Mouse (Mus musculus): ENCODE results near the gene Pip4k2b.
"Not testable (repeated sequence)": the region's sequence is repeated elsewhere in the genome, so short reads cannot be mapped to it uniquely, and the experiment has no call there.

The Pip4k2b gene

DNA sequence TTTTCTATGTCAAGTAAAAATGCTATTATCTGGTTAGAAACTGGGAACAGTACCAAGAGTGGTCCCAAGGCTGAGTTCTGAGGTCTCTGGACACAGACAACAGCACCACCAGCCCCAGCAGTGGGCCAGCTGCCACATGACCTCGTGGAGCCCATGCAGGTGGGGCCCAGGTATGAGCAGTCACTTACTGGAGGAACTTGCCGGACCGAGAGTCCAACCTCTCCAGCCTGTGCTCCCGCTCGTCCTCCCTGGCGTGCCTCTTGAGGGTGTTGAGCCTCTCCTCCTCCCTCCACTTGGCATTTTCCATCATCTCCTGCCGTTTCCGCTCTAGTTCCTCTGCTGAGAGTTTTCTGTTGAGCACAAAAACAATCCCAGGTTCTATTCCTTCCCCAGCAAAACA lies 3.3 kb upstream of the Pip4k2b start:
- DNase-seq = no peak

- no peak for DNase-seq
Measured at GRCm38 (mm10) chr11:97745331-97745721, 822 bp upstream of the Pip4k2b start.

DNA sequence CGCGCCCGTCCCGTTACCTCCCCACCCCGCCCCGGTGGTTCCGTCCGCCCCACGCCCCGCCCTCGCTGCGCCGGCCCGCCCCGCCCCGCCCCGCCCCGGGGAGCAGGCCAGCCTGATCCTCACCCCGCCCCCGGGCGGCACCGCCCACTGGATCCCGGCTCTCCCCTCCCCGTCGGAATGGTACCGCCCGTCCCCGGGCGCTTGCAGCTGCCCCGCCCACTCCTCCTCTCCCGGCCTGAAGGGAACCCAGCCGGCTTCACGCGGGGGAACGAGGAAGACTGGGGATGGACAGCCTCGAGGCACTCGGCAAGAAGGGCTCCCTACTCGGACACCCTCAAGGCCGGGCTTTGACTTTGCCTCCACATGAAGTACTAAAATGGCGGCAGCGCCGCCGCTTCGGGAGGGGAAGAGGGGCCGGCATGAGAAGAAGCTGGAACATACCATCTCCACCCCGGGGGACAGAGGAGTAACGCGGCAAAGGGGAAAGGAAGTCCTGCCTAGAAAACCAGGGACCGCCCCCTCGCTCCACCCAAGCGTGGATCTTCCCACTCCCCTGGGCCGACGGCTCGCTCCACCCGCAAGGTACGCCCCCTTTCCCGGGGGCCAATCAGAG lies 320 bp upstream of the Pip4k2b start:
- peak; percentile 99 for DNase-seq

DNA sequence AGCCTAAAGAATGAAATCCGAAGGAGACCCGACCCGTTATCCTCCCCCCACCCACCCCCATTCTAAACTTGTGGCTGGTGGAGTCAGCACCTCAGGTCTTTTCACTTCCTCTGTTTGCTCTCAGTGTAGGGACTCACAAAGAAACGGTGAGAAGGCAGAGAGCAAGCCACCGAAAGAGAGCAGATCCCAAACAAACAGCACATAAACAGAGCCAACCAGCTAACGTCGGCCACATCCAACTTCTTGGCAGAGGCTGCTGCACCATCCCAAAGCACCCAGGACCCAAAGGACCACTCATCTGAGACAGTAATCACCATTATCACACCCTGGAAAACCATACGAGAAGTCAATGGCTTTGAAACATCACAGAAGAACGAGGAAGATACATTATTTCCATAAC lies 1.1 kb downstream of the Pip4k2b start:
- DNase-seq = no peak

DNA sequence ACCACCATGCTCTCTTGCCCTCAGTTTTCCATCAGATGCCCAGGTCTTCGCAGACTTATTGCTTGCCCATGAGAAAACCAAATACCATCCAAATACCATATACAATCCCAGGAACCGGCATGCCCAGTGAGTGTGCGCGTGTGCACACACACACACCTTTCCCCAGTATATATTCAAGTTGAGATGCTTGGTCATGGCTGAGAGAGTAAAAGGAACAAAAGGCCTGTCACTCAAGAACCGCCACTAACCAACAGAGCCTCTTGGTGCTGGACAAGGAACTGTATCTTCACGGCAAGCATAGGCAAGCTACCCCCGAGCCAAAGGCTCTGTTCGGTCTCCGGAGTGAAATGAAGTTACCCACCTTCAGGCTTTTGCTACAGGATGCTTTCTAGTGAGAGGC lies 1.9 kb downstream of the Pip4k2b start:
- DNase-seq = no peak

DNA sequence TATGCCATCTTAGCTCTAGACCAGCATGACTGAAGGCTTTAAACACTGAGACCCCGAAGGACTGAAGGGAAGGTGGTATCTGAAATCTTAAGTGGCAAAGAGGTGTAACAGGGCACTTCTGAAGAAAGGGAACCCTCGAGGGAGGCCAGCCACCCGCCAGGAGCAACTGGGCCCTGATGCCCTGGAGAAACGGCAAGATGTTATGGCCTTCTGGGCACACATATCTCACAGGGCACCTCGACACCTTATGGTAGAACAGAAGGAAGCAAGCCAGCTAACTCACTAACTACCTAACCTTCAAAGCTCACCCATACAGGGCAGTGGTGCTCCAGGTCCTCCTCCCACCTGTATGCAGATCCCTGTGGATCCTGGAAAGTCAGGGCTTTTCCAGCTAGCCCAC lies 2.3 kb downstream of the Pip4k2b start:
- no peak for DNase-seq

DNA sequence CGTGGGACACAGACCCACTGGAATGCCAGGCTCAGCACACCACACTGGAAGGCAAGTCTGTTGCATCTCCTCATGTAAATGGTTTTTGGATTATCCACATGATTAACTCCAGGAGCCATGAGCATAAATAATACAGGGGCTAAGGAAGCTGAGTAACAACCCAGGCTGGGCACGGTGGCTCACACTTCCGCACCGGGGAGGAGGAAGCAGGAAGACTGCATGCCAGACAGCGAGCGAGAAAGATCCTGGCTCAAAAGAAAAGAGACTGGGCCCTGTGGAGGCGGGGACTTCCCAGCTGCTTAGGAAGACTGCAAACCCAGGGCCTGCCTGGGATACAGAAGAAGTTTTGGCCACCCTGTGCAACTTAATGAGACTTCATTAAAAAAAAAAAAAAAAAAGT lies 4.3 kb downstream of the Pip4k2b start:
- no peak for DNase-seq

- DNase-seq = no peak
Measured at GRCm38 (mm10) chr11:97739155-97739554, 5.3 kb downstream of the Pip4k2b start.

DNA sequence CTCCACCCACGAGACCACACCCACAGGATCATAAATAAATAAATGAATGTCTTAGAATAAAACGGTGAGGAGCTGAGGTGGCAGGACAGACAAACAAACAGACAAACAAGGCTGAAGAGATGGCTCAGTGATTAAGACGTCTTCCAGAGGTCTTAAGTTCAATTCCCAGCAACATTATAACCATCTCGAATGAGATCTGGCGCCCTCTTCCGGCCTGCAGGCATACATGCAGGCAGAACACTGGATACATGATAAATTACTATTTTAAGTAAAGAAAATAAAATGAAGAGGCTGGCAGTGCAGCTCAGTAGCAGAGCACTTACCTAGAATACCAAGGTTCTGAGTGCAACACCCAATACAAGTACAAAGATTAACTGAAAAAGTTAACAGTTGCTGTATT lies 5.8 kb downstream of the Pip4k2b start:
- DNase-seq = no peak

DNA sequence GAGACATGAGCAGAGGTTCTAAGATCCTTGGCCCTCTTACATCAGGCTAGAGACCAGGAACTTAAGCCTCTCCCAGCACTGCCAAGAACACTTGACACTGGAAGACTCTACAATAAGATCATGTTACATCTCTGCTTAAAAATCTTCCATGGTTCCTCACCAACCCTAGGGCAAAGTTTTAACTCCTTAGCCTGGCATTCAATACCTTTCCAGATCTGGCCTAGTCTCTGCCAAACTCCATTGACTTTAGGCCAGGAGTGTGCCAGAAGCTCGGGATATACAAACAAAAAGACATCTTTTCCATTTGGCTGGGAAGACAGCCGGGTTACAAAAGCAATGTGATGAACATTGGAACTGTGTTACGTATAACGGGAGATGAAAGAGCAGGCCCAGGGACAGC lies 6.9 kb downstream of the Pip4k2b start:
- DNase-seq = no peak

GRCm38 (mm10) chr11:97736645-97737044 lies 7.9 kb downstream of the Pip4k2b start:
- DNase-seq = no peak

DNA sequence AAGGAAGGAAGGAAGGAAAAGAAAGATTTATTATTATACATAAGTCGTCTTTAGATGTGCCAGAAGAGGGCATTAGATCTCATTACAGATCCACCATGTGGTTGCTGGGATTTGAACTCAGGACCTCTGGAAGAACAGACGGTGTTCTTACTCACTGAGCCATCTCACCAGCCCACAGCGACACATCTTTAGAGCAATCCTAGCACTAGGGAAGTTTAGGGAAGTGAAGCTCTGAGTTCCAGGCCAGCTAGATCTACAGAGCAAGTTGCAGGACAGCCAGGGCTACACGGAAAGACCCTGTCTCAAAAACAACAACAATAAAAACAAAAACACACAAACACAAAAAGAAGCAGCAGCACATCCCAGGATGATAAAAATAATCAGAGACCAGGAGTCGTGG lies 9.7 kb downstream of the Pip4k2b start:
- not testable (repeated sequence) for DNase-seq

GRCm38 (mm10) chr11:97733689-97734088 lies 10.8 kb downstream of the Pip4k2b start:
- DNase-seq = no peak

GRCm38 (mm10) chr11:97728730-97729129 lies 15.8 kb downstream of the Pip4k2b start:
- no peak for DNase-seq

DNA sequence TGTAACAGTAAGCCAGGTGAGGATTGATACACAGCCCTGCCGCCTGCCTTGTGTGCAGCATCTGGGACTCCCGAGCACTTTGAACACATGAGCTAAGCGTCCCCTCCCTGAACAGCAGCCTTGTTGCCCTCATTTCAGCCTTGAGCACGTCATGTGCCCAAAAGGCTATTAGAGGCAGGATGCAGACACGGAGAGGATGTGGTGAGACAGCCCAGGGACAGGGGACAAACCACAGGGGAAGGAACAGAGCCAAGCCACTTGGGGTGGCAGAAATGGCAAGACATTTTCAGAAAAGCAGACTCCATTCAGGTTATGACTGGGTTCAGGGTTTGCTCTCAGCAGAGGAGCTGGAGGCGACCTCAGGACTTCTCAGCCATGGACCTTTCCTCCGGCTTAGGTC lies 16.2 kb downstream of the Pip4k2b start:
- DNase-seq = no peak

GRCm38 (mm10) chr11:97723709-97724108 lies 20.8 kb downstream of the Pip4k2b start:
- no peak for DNase-seq

DNA sequence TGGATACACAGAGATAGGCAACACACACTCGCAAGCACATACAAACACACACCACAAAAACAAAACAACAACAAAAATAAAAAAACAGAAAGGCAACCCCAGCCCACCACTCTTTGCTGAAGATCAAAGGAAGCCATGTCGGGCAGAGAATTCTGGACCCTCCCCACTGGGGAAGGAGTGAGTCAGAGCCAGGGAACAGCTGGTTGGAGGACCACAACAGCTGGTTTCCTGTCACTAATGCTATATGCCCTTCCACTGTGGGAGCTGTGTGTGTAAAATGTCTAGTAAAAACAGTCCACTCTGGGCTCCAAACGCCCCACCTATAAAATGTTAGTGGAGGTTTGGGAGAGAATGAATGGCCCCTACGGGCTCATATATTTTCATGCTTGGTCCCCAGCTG lies 23.2 kb downstream of the Pip4k2b start:
- DNase-seq = no peak

GRCm38 (mm10) chr11:97719041-97719440 lies 25.5 kb downstream of the Pip4k2b start:
- no peak for DNase-seq

DNA sequence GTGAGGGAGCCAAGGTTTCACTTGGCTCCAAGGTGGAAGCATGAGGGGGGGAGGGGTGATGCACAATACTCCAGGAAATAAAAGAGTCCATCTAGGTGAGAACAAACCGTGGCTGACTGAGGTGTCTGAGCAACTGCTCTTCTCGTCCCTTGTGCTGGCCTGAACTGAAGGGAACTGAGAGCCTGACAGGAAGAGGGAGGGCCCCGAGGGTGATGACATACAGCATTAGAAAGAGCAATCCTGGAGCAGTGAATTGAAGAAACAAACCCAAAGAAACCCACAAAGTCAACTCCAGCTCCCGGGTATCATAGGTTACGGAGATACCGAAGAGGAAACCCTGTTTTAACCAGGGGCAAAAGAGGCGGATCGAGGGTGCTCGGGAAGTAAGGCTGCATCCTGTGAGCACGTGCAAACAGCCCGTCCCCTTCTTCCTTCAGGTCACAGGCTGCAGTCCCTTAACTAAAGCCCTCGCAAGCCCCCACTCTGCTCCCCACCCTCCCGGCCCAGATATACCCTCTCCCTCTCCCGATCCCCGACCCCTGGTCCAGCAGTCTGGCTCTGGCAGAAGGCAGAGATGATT lies 26.1 kb downstream of the Pip4k2b start:
- no peak for DNase-seq

DNA sequence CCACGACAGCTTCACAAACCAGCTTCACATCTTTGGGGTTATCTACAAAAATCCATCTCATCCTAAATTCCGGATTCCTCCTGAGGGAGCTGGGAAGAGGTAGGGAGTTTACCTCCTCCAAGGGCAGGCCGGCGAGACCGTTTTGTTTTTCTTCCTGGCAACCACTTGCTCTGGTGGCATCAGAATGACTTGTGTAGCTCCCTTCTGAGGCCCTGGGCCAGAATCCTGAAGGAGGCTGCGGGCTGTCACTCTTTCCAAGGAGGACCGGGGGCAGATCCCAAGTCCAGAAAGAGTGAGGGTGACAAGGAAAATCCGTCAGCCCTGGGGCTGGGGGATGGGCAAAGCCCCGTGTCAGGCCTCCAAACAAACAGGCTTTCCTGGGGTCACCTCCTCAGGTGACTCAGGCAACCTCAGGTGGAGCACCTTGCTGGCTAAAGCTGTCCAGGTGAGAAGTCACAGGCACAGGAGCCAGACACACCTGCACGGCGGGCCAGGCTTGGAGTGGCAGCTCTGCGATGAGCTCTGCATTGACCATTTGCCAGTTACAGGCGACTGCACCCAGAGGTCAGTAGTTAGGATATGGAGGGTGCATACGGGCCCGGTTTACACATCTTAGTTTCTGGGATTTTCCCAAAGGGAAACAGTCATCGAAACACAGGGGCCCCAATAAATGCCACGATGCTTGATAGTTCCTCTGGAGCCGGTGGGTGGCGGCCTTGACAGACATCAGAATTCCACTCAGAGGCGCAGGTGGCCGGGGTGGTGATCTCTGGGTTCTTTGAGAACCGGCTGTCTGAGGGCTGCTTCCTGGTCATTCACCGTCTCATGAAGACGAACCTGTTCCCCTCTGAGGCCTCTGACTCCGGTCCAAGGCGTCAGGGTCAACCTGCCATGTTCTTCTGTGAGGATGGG lies 26.9 kb downstream of the Pip4k2b start:
- no peak for DNase-seq

DNA sequence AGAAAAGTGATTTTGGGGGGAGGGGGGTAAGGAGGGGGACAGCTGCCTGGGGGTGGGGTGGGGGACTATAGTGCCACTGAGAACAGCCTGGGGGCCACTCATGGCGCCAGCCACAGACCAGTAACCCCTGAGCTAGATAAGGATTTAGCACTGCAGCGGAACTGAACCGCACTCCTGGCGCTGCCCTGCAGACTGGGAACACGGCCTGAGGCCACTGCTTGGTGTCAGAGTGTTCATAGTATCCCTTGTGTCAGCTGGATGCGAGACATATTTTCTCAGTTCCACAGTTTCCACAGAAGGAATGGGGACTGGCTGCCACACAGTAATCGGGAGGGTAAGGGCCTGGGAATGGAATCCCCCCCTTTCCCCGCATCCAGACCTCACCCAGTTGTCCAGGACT lies 28.5 kb downstream of the Pip4k2b start:
- no peak for DNase-seq

- DNase-seq = no peak
Measured at GRCm38 (mm10) chr11:97714784-97715760, 29.4 kb downstream of the Pip4k2b start.

- no peak for DNase-seq
Measured at GRCm38 (mm10) chr11:97714356-97714755, 30.1 kb downstream of the Pip4k2b start.

All from cerebellum, adult 8-10 months (tissue).